Mouse (Mus musculus): Measurements from ENCODE around the gene Llph. TPM values are rescaled to one million over a fixed set of nuclear protein-coding genes. Genes with fewer than 3 reads are reported as not detected.
A peak's percentile ranks its signal among the peaks of the same experiment; 100 is the strongest.

Llph gene
- polyA plus RNA-seq, 1 experiment from 2014 or later = 54.6 TPM

DNA sequence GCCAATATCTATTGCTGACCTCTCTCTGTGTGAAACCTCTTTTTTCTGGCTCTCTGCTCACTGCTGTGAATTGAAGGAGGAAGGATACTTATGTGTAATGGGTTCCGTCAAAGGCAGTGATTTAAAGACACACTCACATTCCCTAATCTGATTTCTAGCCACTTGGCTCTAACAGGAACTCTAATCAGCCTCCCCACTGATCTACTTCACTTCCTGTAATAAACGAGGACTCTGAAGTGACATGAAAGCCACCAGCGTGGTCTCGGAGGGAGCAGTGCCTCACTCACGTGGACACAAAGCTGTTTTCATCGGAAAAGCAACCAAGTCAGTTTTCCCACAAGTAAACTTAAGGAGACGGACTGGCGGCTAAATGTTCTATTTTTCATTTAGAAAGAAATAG, 25.9 kb downstream of the Llph start:
- no peaks in the 10 kb centered on the region for H3K36me3 ChIP-seq
- H3K4me2 ChIP-seq = no peak overlapping the region
- H3K27ac ChIP-seq = 0 out of 2 replicates have a peak overlapping the region, but pooled peaks have one; percentile 22
- no peak overlapping the region for H3K9ac ChIP-seq
- peaks cover 30% of the 10 kb centered on the region for H3K4me1 ChIP-seq
- H3K4me3 ChIP-seq = no peak overlapping the region
- H3K27me3 ChIP-seq = no peaks in the 10 kb centered on the region
- ATAC-seq (ENCODE audit: insufficient number of reproducible peaks, insufficient read depth, low FRiP score, low TSS enrichment, low read depth) = no peak
- H3K9me3 ChIP-seq = 0 out of 2 replicates have a peak, but pooled peaks cover 3% of the 10 kb centered on the region
- WGBS = 36% methylated on average over 8 of the region's 8 CpGs

- Histone ChIP-seq H3K27ac (no peak overlapping the region), H3K36me3 (no peaks in the 10 kb centered on the region), H3K9ac (no peak overlapping the region), H3K27me3 (no peaks in the 10 kb centered on the region), H3K4me1 (peaks cover 22% of the 10 kb centered on the region), H3K9me3 (no peaks in the 10 kb centered on the region), H3K4me3 (no peak overlapping the region), H3K4me2 (peak overlapping the region; percentile 30)
- 20% methylated on average over 11 of the region's 11 CpGs for WGBS
- ATAC-seq (ENCODE audit: insufficient number of reproducible peaks, insufficient read depth, low FRiP score, low TSS enrichment, low read depth) = no peak
Measured at GRCm38 (mm10) chr10:120257231-120257630, 30.4 kb downstream of the Llph start.

GRCm38 (mm10) chr10:120267790-120268189, 40.9 kb downstream of the Llph start:
- ATAC-seq (ENCODE audit: insufficient number of reproducible peaks, insufficient read depth, low FRiP score, low TSS enrichment, low read depth) = no peak
- Histone ChIP-seq H3K27ac (no peak overlapping the region), H3K9ac (no peak overlapping the region), H3K9me3 (peaks cover 8% of the 10 kb centered on the region; the same call in 1 of the 2 replicates), H3K4me1 (peaks cover 29% of the 10 kb centered on the region), H3K4me3 (no peak overlapping the region), H3K27me3 (no peaks in the 10 kb centered on the region), H3K4me2 (no peak overlapping the region), H3K36me3 (no peaks in the 10 kb centered on the region)
- WGBS = 56% methylated on average over 12 of the region's 12 CpGs

GRCm38 (mm10) chr10:120269946-120270345, 43.1 kb downstream of the Llph start:
- Histone ChIP-seq H3K4me3 (no peak overlapping the region), H3K27me3 (no peaks in the 10 kb centered on the region), H3K27ac (no peak overlapping the region), H3K4me1 (peaks cover 50% of the 10 kb centered on the region), H3K36me3 (no peaks in the 10 kb centered on the region), H3K9me3 (no peaks in the 10 kb centered on the region), H3K9ac (no peak overlapping the region), H3K4me2 (no peak overlapping the region)
- no peak for ATAC-seq (ENCODE audit: insufficient number of reproducible peaks, insufficient read depth, low FRiP score, low TSS enrichment, low read depth)
- 91% methylated on average over 13 of the region's 13 CpGs for WGBS

DNA sequence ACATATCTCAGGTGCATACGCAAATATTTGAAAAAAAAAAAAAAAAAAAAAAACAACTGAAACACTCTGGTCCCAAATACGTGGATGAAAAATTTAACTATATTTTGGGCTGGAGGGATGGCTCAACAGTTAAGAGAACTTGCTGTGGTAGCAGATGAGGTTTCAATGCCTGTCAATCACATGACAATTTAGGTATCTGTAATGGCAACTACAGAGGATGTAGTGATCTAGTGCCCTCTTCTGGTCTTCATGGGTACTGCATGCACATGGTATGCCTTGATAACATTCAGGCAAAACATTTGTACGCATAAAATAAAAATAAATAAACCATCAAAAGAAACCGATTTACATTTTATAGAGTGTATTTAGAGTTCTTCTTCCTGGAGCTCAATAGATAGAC, 43.9 kb downstream of the Llph start:
- Histone ChIP-seq H3K4me1 (peaks cover 52% of the 10 kb centered on the region), H3K27ac (no peak overlapping the region), H3K4me2 (no peak overlapping the region), H3K36me3 (no peaks in the 10 kb centered on the region), H3K4me3 (no peak overlapping the region), H3K9ac (no peak overlapping the region), H3K9me3 (no peaks in the 10 kb centered on the region), H3K27me3 (no peaks in the 10 kb centered on the region)
- no peak for ATAC-seq (ENCODE audit: insufficient number of reproducible peaks, insufficient read depth, low FRiP score, low TSS enrichment, low read depth)
- 76% methylated on average over 4 of the region's 4 CpGs for WGBS

GRCm38 (mm10) chr10:120271318-120271717, 44.4 kb downstream of the Llph start:
- 56% methylated on average over 6 of the region's 6 CpGs for WGBS
- Histone ChIP-seq H3K9me3 (no peaks in the 10 kb centered on the region), H3K9ac (0 out of 2 replicates have a peak overlapping the region, but pooled peaks have one; percentile 27), H3K4me1 (peaks cover 52% of the 10 kb centered on the region), H3K4me3 (no peak overlapping the region), H3K27me3 (no peaks in the 10 kb centered on the region), H3K27ac (peak overlapping the region; percentile 91; the same call in 1 of the 2 replicates), H3K36me3 (no peaks in the 10 kb centered on the region), H3K4me2 (peak overlapping the region; percentile 63)
- ATAC-seq (ENCODE audit: insufficient number of reproducible peaks, insufficient read depth, low FRiP score, low TSS enrichment, low read depth) = no peak

- no peaks in the 10 kb centered on the region for H3K9me3 ChIP-seq
- H3K4me2 ChIP-seq = peak overlapping the region; percentile 63
- peaks cover 57% of the 10 kb centered on the region for H3K4me1 ChIP-seq
- WGBS = 7% methylated on average over 11 of the region's 11 CpGs
- H3K9ac ChIP-seq = peak overlapping the region; percentile 62; the same call in 1 of the 2 replicates
- no peaks in the 10 kb centered on the region for H3K27me3 ChIP-seq
- H3K4me3 ChIP-seq = peak overlapping the region; percentile 23
- H3K27ac ChIP-seq = peak overlapping the region; percentile 91
- no peaks in the 10 kb centered on the region for H3K36me3 ChIP-seq
- no peak for ATAC-seq (ENCODE audit: insufficient number of reproducible peaks, insufficient read depth, low FRiP score, low TSS enrichment, low read depth)
Measured at GRCm38 (mm10) chr10:120271879-120272269, 45.0 kb downstream of the Llph start.

- WGBS = 3% methylated on average over 19 of the region's 19 CpGs
- peak overlapping the region; percentile 62 for H3K9ac ChIP-seq
- peak overlapping the region; percentile 63 for H3K4me2 ChIP-seq
- ATAC-seq (ENCODE audit: insufficient number of reproducible peaks, insufficient read depth, low FRiP score, low TSS enrichment, low read depth) = peak; percentile 81
- H3K27me3 ChIP-seq = no peaks in the 10 kb centered on the region
- peak overlapping the region; percentile 23 for H3K4me3 ChIP-seq
- H3K9me3 ChIP-seq = no peaks in the 10 kb centered on the region
- H3K4me1 ChIP-seq = peaks cover 57% of the 10 kb centered on the region
- no peaks in the 10 kb centered on the region for H3K36me3 ChIP-seq
- peak overlapping the region; percentile 91 for H3K27ac ChIP-seq
Measured at GRCm38 (mm10) chr10:120272270-120272883, 45.5 kb downstream of the Llph start.

DNA sequence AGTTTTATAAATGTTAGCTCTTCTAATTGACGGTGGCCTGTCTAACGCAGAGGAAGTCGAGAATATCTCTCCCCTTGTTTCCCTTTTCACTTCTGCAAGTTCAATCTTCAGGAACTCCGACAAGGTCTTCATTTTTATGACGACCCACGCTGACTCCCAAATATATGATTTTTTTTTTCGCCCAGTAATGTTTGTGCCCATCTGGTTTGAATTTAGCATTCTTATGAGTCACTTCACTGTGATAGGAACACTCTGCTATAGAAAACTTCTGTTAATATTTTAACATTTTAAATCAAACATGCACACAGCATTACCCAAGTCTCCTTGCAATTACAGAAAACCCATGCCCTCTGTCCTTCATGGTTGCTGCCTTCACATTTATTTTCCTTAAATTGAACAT, 46.5 kb downstream of the Llph start:
- no peak for ATAC-seq (ENCODE audit: insufficient number of reproducible peaks, insufficient read depth, low FRiP score, low TSS enrichment, low read depth)
- H3K4me3 ChIP-seq = no peak overlapping the region
- H3K4me1 ChIP-seq = peaks cover 52% of the 10 kb centered on the region
- no peak overlapping the region for H3K9ac ChIP-seq
- H3K27me3 ChIP-seq = no peaks in the 10 kb centered on the region
- peak overlapping the region; percentile 91 for H3K27ac ChIP-seq
- 31% methylated on average over 7 of the region's 7 CpGs for WGBS
- no peaks in the 10 kb centered on the region for H3K36me3 ChIP-seq
- H3K4me2 ChIP-seq = peak overlapping the region; percentile 63
- no peaks in the 10 kb centered on the region for H3K9me3 ChIP-seq

DNA sequence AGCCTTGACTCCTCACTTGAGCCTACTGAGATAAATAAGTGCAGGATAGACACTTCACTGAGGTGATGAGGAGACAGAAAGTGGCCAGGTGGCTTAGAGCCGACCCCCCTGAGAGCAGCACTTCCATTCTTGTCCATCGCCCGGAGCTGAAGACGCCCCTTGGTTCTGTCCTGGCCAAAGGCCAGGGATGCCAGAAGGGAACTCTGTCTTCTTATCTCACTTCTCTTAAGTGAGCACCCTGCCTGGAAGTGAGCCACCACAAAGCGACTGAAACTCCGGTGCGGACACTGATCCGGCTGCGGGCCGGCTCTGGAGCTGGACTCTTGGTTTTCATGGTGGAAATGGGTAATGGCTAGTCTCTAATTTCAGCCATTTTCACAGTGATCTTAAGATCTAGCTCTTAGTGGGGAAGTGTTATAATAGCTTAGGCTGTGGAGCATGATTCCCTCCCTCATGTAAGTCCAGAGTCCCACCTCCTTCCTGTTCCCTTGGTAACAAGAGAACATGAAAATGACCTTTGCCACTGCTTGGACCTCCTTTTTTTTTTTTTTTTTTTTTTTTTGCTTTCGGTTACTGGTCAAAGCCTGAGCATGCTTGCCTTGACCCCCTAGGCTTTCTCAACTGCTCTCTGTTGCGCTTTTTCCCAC, 52.7 kb downstream of the Llph start:
- H3K4me3 ChIP-seq = no peak overlapping the region

DNA sequence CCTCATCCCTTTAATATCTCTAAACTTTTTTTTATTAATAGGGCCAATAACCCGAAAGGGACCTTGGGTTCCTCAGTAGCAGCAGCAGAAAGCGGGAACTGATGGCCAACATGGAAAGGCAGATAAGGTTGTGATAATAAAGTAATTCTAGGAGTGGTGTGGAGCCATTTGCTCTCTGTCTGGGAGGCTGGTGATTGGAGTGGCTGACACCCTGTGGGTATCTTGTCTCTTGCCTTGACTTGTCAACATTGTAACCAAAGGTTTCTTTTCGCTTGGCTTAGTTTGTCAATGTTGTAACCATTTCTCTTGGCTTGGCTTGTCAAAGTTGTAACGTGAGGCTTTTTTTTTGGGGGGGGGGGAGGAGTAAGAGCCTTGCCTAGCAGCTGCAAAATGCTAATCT, 53.5 kb downstream of the Llph start:
- WGBS = 72% methylated on average over 4 of the region's 4 CpGs
- H3K4me2 ChIP-seq = no peak overlapping the region
- H3K27ac ChIP-seq = no peak overlapping the region
- H3K4me1 ChIP-seq = peaks cover 10% of the 10 kb centered on the region
- H3K9ac ChIP-seq = no peak overlapping the region
- H3K4me3 ChIP-seq = no peak overlapping the region
- no peaks in the 10 kb centered on the region for H3K27me3 ChIP-seq
- no peaks in the 10 kb centered on the region for H3K36me3 ChIP-seq
- ATAC-seq (ENCODE audit: insufficient number of reproducible peaks, insufficient read depth, low FRiP score, low TSS enrichment, low read depth) = no peak
- H3K9me3 ChIP-seq = no peaks in the 10 kb centered on the region

More for the DNA sequence above, 52.7 kb downstream of the Llph start:
- Histone ChIP-seq H3K36me3 (no peaks in the 10 kb centered on the region), H3K9ac (no peak overlapping the region), H3K27ac (no peak overlapping the region), H3K4me2 (no peak overlapping the region), H3K27me3 (no peaks in the 10 kb centered on the region), H3K9me3 (no peaks in the 10 kb centered on the region), H3K4me1 (peaks cover 15% of the 10 kb centered on the region)
- 73% methylated on average over 12 of the region's 12 CpGs for WGBS
- ATAC-seq (ENCODE audit: insufficient number of reproducible peaks, insufficient read depth, low FRiP score, low TSS enrichment, low read depth) = no peak

GRCm38 (mm10) chr10:120281700-120282099, 54.8 kb downstream of the Llph start:
- Histone ChIP-seq H3K36me3 (no peaks in the 10 kb centered on the region), H3K9ac (no peak overlapping the region), H3K4me2 (no peak overlapping the region), H3K4me3 (no peak overlapping the region), H3K27me3 (no peaks in the 10 kb centered on the region), H3K9me3 (no peaks in the 10 kb centered on the region), H3K4me1 (peaks cover 7% of the 10 kb centered on the region), H3K27ac (no peak overlapping the region)
- ATAC-seq (ENCODE audit: insufficient number of reproducible peaks, insufficient read depth, low FRiP score, low TSS enrichment, low read depth) = no peak
- WGBS = 90% methylated on average over 5 of the region's 5 CpGs

Measured in embryonic facial prominence, embryonic 13.5 days (tissue).